Comparison of ENCODE assay signal across 9 mouse cellular contexts in the genomic region with DNA sequence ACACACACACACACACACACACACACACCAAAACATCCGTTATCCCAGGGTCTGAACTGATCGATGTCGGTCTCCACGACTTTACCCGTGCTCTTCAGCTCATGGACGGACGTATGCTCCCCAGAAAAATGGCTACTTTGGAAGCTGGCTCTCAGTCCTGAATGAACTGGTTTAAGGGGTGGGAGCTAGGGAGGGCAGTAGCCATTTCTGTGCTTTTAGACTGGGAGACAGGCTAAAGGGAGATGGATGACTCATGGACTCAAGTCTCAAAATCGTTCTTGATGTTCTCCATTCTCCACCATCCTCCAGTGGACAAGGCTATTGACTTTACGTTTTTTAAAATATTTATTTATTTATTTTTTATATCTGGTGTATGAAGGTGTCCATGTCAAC. TPM values are rescaled to one million over a fixed set of nuclear protein-coding genes. Genes with fewer than 3 reads are reported as not detected.
DNase-seq lines count a peak whose midpoint lies in the region; ATAC-seq lines count a peak whose summit lies in the region.
"Had no signal": no experiment of that assay in that cellular context is flagged by ENCODE, and none has a peak within 500 bp of the region (broad histone marks: within the 10 kb centered on the region; RNA-seq: fewer than 3 reads in every experiment).

No protein-coding gene starts in this region.

- H3K4me1 ChIP-seq in heart, embryonic 14.5 days (ENCODE audit: control insufficient read depth in 2 of 2, insufficient read depth in 2 of 2, low read length in 2 of 2), result peaks cover 3 to 5% of the 10 kb centered on the region in 2 experiments; a peak in 1 of 4 replicates
- H3K4me1 ChIP-seq in forebrain, embryonic 15.5 days, result peaks cover 16% of the 10 kb centered on the region
- peaks cover 7% of the 10 kb centered on the region for H3K4me1 ChIP-seq in midbrain, embryonic 11.5 days (ENCODE audit: control insufficient read depth, insufficient read depth, low read length)

- H3K27ac ChIP-seq in heart, embryonic 14.5 days (replicated peaks in 1 of 2; ENCODE audit: control insufficient read depth in 1 of 2, insufficient read depth in 1 of 2, low read depth in 2 of 2, low read length in 2 of 2), result no peak overlapping the region
- 0 out of 2 replicates have a peak overlapping the region, but pooled peaks have one; percentile 58 for H3K27ac ChIP-seq in forebrain, embryonic 15.5 days (replicated peaks)
- H3K27ac ChIP-seq in midbrain, embryonic 11.5 days (ENCODE audit: low read depth, low read length), result no peak overlapping the region

- DNase-seq in heart, adult 8-10 months (ENCODE audit: low spot score), result no peak
- peak; percentile 65 for DNase-seq in MN1 (ENCODE audit: low spot score)
- no peak for DNase-seq in midbrain, embryonic 11.5 days (ENCODE audit: low spot score, missing footprints)
- DNase-seq in spleen, postnatal 14 days (ENCODE audit: low spot score in 2 of 2), result no peak
- DNase-seq in left cerebral cortex, postnatal 36 days (ENCODE audit: low spot score in 2 of 2), result no peak

- H3K4me3 ChIP-seq in heart, embryonic 14.5 days (ENCODE audit: control insufficient read depth in 1 of 2, insufficient read depth in 1 of 2, low read depth in 1 of 2, low read length in 2 of 2), result peak overlapping the region; percentile 69 to 71
- peak overlapping the region; percentile 76 for H3K4me3 ChIP-seq in forebrain, embryonic 15.5 days
- peak overlapping the region; percentile 76 for H3K4me3 ChIP-seq in midbrain, embryonic 11.5 days (ENCODE audit: low read depth, low read length)

- no peak for ATAC-seq in heart, embryonic 14.5 days (ENCODE audit: insufficient number of reproducible peaks, insufficient read depth, low FRiP score, low read depth)
- no peak for ATAC-seq in forebrain, embryonic 15.5 days (replicated peaks)
- ATAC-seq in midbrain, embryonic 11.5 days (ENCODE audit: low FRiP score), result no peak
- ATAC-seq in megakaryocyte progenitor cell, adult 5-6 weeks (replicated peaks; ENCODE audit: poor library complexity), result no peak

- peaks cover 58% of the 10 kb centered on the region for H3K27me3 ChIP-seq in heart, embryonic 14.5 days (ENCODE audit: control insufficient read depth, insufficient read depth, low read length)
- peaks cover 5% of the 10 kb centered on the region; the same call in 1 of the 2 replicates for H3K27me3 ChIP-seq in forebrain, embryonic 15.5 days
- H3K27me3 ChIP-seq in midbrain, embryonic 11.5 days (ENCODE audit: control insufficient read depth, insufficient read depth, low read length), result peaks cover 3% of the 10 kb centered on the region; the same call in 1 of the 2 replicates

- no peaks in the 10 kb centered on the region for H3K36me3 ChIP-seq in heart, embryonic 14.5 days (ENCODE audit: control insufficient read depth, insufficient read depth, low read length)
- no peaks in the 10 kb centered on the region for H3K36me3 ChIP-seq in forebrain, embryonic 15.5 days
- no peaks in the 10 kb centered on the region for H3K36me3 ChIP-seq in midbrain, embryonic 11.5 days (ENCODE audit: control insufficient read depth, insufficient read depth, low read length)

- no peaks in the 10 kb centered on the region for H3K9me3 ChIP-seq in heart, embryonic 14.5 days (ENCODE audit: control insufficient read depth, low read length)
- no peaks in the 10 kb centered on the region for H3K9me3 ChIP-seq in forebrain, embryonic 15.5 days
- H3K9me3 ChIP-seq in midbrain, embryonic 11.5 days (ENCODE audit: control insufficient read depth, low read length), result no peaks in the 10 kb centered on the region

- intact Hi-C loops in left cerebral cortex, postnatal 36 days (cut with DNase I), result loop anchor here (5.0 to 10.0 kb wide), 3 partner anchors 35 to 338 kb away; partner anchors contain the start of genes Klhl11 and Zfp385c

- H3K9ac ChIP-seq in heart, embryonic 14.5 days (ENCODE audit: low read length), result peak overlapping the region; percentile 76
- peak overlapping the region; percentile 65; the same call in 1 of the 2 replicates for H3K9ac ChIP-seq in forebrain, embryonic 15.5 days (replicated peaks)
- H3K9ac ChIP-seq in midbrain, embryonic 11.5 days (ENCODE audit: low read length), result peak overlapping the region; percentile 73

- peak overlapping the region; percentile 100 for H3K4me2 ChIP-seq in heart, embryonic 14.5 days (ENCODE audit: low read length)
- peak overlapping the region; percentile 92 for H3K4me2 ChIP-seq in forebrain, embryonic 15.5 days (replicated peaks)
- peak overlapping the region; percentile 99 for H3K4me2 ChIP-seq in midbrain, embryonic 11.5 days

- WGBS in heart, embryonic 14.5 days, result 23% methylated on average over 9 of the region's 9 CpGs
- WGBS in forebrain, embryonic 15.5 days, result 14% methylated on average over 9 of the region's 9 CpGs
- WGBS in midbrain, embryonic 11.5 days, result 18% methylated on average over 9 of the region's 9 CpGs

RNA-seq across cellular contexts. Expression of gene Hap1, which starts 0.9 kb away (rescaled TPM):
- 3.4 and 4.3 TPM in 2 replicates for polyA plus RNA-seq in heart, embryonic 14.5 days (2014; fragmentation: Nextera tagmentation; extraction: Ambion mirVana)
- total RNA-seq in heart, adult 8-10 months (2022), result 1 to 10 TPM; 1.0 to 2.5 (median 2.0) TPM
- polyA plus RNA-seq in forebrain, embryonic 15.5 days (2015; fragmentation: Nextera tagmentation; extraction: Ambion mirVana), result 94.7 and 128 TPM in 2 replicates
- polyA plus RNA-seq in midbrain, embryonic 11.5 days (2014; fragmentation: Nextera tagmentation; extraction: Ambion mirVana), result 16.4 TPM in 2 replicates
- not detected in 2 replicates for total RNA-seq in megakaryocyte progenitor cell, adult 5-6 weeks (2015)
- not detected in 2 replicates for total RNA-seq in megakaryocyte progenitor cell, adult 5-6 weeks (2017)
- 100 to 1,000 TPM in 1 of 2 experiments, 10 to 100 TPM in 1; 88.1 to 173 TPM for total RNA-seq in left cerebral cortex, postnatal 36 days (2021)

RNA-seq across cellular contexts. Expression of gene Gast, which starts 22.6 kb away (rescaled TPM):
- not detected in 2 replicates for polyA plus RNA-seq in heart, embryonic 14.5 days (2014; fragmentation: Nextera tagmentation; extraction: Ambion mirVana)
- total RNA-seq in heart, adult 8-10 months (2022), result not detected
- polyA plus RNA-seq in forebrain, embryonic 15.5 days (2015; fragmentation: Nextera tagmentation; extraction: Ambion mirVana), result 0.57 and 0.78 TPM in 2 replicates
- 0.68 and 0.79 TPM in 2 replicates for polyA plus RNA-seq in midbrain, embryonic 11.5 days (2014; fragmentation: Nextera tagmentation; extraction: Ambion mirVana)
- not detected in 2 replicates for total RNA-seq in megakaryocyte progenitor cell, adult 5-6 weeks (2015)
- total RNA-seq in megakaryocyte progenitor cell, adult 5-6 weeks (2017), result not detected in 2 replicates
- total RNA-seq in left cerebral cortex, postnatal 36 days (2021), result not detected
- total RNA-seq: liver, adult 2 months had no signal
- polyA plus RNA-seq: liver, adult 2 months had no signal

RNA-seq across cellular contexts. Expression of gene Eif1, which starts 37.1 kb away (rescaled TPM):
- polyA plus RNA-seq in heart, embryonic 14.5 days (2014; fragmentation: Nextera tagmentation; extraction: Ambion mirVana), result 1,807 and 1,900 TPM in 2 replicates
- total RNA-seq in heart, adult 8-10 months (2022), result 1,000 to 10,000 TPM; 1,527 to 1,967 (median 1,680) TPM
- polyA plus RNA-seq in forebrain, embryonic 15.5 days (2015; fragmentation: Nextera tagmentation; extraction: Ambion mirVana), result 1,252 and 1,271 TPM in 2 replicates
- polyA plus RNA-seq in midbrain, embryonic 11.5 days (2014; fragmentation: Nextera tagmentation; extraction: Ambion mirVana), result 1,701 and 1,853 TPM in 2 replicates
- total RNA-seq in megakaryocyte progenitor cell, adult 5-6 weeks (2015), result 1,262 and 1,322 TPM in 2 replicates
- total RNA-seq in megakaryocyte progenitor cell, adult 5-6 weeks (2017), result 95.6 and 142 TPM in 2 replicates
- 100 to 1,000 TPM; 712 to 762 TPM for total RNA-seq in left cerebral cortex, postnatal 36 days (2021)

RNA-seq across cellular contexts. Expression of gene Jup, which starts 40.7 kb away (rescaled TPM):
- polyA plus RNA-seq in heart, embryonic 14.5 days (2014; fragmentation: Nextera tagmentation; extraction: Ambion mirVana), result 117 and 118 TPM in 2 replicates
- 100 to 1,000 TPM; 224 to 279 (median 261) TPM for total RNA-seq in heart, adult 8-10 months (2022)
- 51.4 and 55.4 TPM in 2 replicates for polyA plus RNA-seq in forebrain, embryonic 15.5 days (2015; fragmentation: Nextera tagmentation; extraction: Ambion mirVana)
- polyA plus RNA-seq in midbrain, embryonic 11.5 days (2014; fragmentation: Nextera tagmentation; extraction: Ambion mirVana), result 23.5 and 25.2 TPM in 2 replicates
- 1.5 and 4.0 TPM in 2 replicates for total RNA-seq in megakaryocyte progenitor cell, adult 5-6 weeks (2015)
- total RNA-seq in megakaryocyte progenitor cell, adult 5-6 weeks (2017), result 1.4 and 2.5 TPM in 2 replicates
- 10 to 100 TPM; 44.1 to 49.2 TPM for total RNA-seq in left cerebral cortex, postnatal 36 days (2021)

RNA-seq across cellular contexts. Expression of gene P3h4, which starts 57.8 kb away (rescaled TPM):
- 54.7 and 58.1 TPM in 2 replicates for polyA plus RNA-seq in heart, embryonic 14.5 days (2014; fragmentation: Nextera tagmentation; extraction: Ambion mirVana)
- total RNA-seq in heart, adult 8-10 months (2022), result 10 to 100 TPM; 13.7 to 19.4 (median 16.4) TPM
- polyA plus RNA-seq in forebrain, embryonic 15.5 days (2015; fragmentation: Nextera tagmentation; extraction: Ambion mirVana), result 13.5 and 14.4 TPM in 2 replicates
- polyA plus RNA-seq in midbrain, embryonic 11.5 days (2014; fragmentation: Nextera tagmentation; extraction: Ambion mirVana), result 19.3 and 19.7 TPM in 2 replicates
- 0.05 TPM in 1 of 2 replicates, not detected in the other for total RNA-seq in megakaryocyte progenitor cell, adult 5-6 weeks (2015)
- 0.08 TPM in 1 of 2 replicates, not detected in the other for total RNA-seq in megakaryocyte progenitor cell, adult 5-6 weeks (2017)
- total RNA-seq in left cerebral cortex, postnatal 36 days (2021), result 10 to 100 TPM in 1 of 2 experiments, 1 to 10 TPM in 1; 7.9 to 10.6 TPM

Comparison
In these comparisons a context has a peak if more than half of its experiments do, and no peak if none do; other contexts are left out.
1. RNA of gene Hap1, which starts 0.9 kb away (total RNA-seq): 88.1 to 173 TPM in left cerebral cortex, postnatal 36 days; 1.0 to 2.5 TPM in heart, adult 8-10 months and not detected in megakaryocyte progenitor cell, adult 5-6 weeks; every median in the first group is over 10 times any median in the second.
2. Peak in every context shown above with its lines, with median percentiles within 50 percentile points of each other: H3K4me2 ChIP-seq, H3K4me3 ChIP-seq and H3K9ac ChIP-seq.